Mouse (Mus musculus) embryonic facial prominence, embryonic 12.5 days (tissue): Measurements from ENCODE around the gene Grik5. TPM values are rescaled to one million over a fixed set of nuclear protein-coding genes. Genes with fewer than 3 reads are reported as not detected.

ENCODE experiments used
- ATAC-seq: fragments of 200-750 bp; cut with Nextera tagmentation; 2 replicates; pipeline ENCODE4 v1.8.0; 2017; ENCODE audit not compliant: insufficient number of reproducible peaks, insufficient read depth, low FRiP score, low TSS enrichment
- H3K27ac ChIP-seq: fragments of 300-500 bp; sonication (generic); 2 replicates; pipeline ENCODE4 v1.5.1; 2016; ENCODE audit warnings: mild to moderate bottlenecking
- H3K27me3 ChIP-seq: fragments of 300-500 bp; sonication (generic); 2 replicates; pipeline ENCODE4 v1.6.1; 2016; ENCODE audit warnings: mild to moderate bottlenecking, moderate library complexity
- H3K36me3 ChIP-seq: fragments of 300-500 bp; sonication (generic); 2 replicates; pipeline ENCODE4 v1.6.1; 2016; ENCODE audit warnings: mild to moderate bottlenecking
- H3K4me1 ChIP-seq: fragments of 300-500 bp; sonication (generic); 2 replicates; pipeline ENCODE4 v1.6.1; 2016
- H3K4me2 ChIP-seq: fragments of 300-500 bp; sonication (generic); replicated peaks from 2 replicates; pipeline ENCODE4 v1.6.1; 2016; ENCODE audit warnings: mild to moderate bottlenecking, moderate library complexity
- H3K4me3 ChIP-seq: fragments of 300-500 bp; sonication (generic); 2 replicates; pipeline ENCODE4 v1.5.1; 2016; ENCODE audit warnings: mild to moderate bottlenecking
- H3K9ac ChIP-seq: fragments of 300-500 bp; sonication (generic); 2 replicates; pipeline ENCODE4 v1.6.1; 2016; ENCODE audit warnings: mild to moderate bottlenecking, moderate library complexity
- H3K9me3 ChIP-seq: fragments of 300-500 bp; sonication (generic); 2 replicates; pipeline ENCODE4 v1.6.1; 2016; ENCODE audit warnings: mild to moderate bottlenecking, moderate library complexity
- WGBS: fragments of 180-500 bp; shearing (Covaris S2); methylation state at CpG from one replicate; pipeline ENCODE4 v1.1.7; 2016; 5-methylcytosine and 5-hydroxymethylcytosine counted together
- polyA plus RNA-seq: library from polyadenylated mRNA; unstranded; fragments of >200 nt; fragmentation: Nextera tagmentation; extraction: Ambion mirVana; gene quantifications from 2 replicates; pipeline ENCODE4 v1.2.1, GENCODE M21; 2016

Grik5 gene
- polyA plus RNA-seq, 1 experiment from 2014 or later: 12.4 TPM

DNA sequence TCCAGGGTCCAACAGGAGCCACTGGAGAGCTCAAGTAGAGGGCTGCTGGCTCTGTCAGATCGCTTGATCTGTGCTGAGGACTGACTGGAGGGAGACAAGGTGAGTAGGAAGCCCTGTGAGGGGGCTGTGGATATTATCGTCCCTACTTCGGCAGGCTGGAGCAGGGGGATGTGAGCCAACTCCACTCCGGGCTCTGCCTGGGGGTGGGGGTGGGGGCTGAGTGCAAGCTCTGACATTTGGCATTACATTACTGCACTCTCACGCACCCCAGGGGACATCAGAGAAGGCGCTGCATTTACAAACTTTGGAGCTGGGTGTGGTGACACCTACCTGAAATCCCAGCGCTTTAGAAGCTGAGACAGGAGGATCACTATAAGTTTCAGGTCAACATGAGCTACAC lies 60.6 kb downstream of the Grik5 start:
- no peaks in the 10 kb centered on the region for H3K9me3 ChIP-seq
- H3K4me1 ChIP-seq: peaks cover 26% of the 10 kb centered on the region; the same call in 1 of the 2 replicates
- peaks cover 34% of the 10 kb centered on the region for H3K36me3 ChIP-seq
- peaks cover 64% of the 10 kb centered on the region for H3K27me3 ChIP-seq
- no peak overlapping the region for H3K4me3 ChIP-seq
- no peak for ATAC-seq
- no peak overlapping the region for H3K9ac ChIP-seq
- H3K27ac ChIP-seq: no peak overlapping the region
- 68% methylated on average over 7 of the region's 7 CpGs for WGBS
- no peak overlapping the region for H3K4me2 ChIP-seq

DNA sequence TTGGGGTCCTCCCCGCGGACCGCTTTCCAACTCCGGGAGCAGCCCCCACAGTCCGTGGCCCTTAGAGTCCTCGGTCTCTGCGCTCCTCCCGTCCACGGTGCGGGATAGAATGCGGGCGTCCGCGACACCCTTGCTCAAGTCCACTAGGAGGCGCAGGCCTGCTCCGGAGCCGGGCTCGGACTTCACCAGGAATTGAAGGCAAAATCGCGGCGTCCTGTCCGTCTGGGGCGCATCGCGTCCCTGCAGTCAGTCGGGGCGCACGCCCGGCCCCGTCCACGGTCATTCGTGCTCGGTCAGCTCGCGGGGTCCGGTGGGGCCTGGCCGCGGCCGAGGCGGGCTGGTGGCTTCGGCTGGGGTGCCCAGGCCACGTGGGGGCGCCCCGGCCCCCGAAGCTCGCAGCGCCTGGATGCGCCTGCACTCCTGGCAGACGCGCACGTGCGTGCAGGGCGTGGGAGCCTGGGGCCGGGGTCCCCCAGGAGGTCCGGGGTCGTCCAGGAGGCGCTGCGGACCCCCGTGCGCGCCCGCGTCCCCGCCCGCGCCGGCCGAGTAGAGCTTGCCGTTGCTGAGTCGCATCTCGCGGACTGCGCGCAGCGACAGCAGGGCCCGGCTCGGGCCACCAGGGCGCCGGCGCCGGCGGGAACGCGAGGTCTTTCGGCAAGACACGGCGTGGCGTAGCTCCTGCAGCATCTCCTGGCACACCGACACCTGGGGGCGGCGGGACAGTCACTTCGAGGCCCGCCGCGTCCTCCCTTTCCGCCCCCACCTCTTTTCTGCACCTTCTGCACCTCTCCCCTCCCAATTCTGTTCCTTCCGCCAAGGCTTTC lies 61.8 kb downstream of the Grik5 start:
- peak overlapping the region; percentile 75 for H3K4me2 ChIP-seq
- WGBS: 2% methylated on average over 97 of the region's 97 CpGs
- H3K4me3 ChIP-seq: peak overlapping the region; percentile 37
- H3K27ac ChIP-seq: no peak overlapping the region
- H3K27me3 ChIP-seq: peaks cover 77% of the 10 kb centered on the region
- no peak for ATAC-seq
- H3K36me3 ChIP-seq: peaks cover 21% of the 10 kb centered on the region
- H3K9me3 ChIP-seq: no peaks in the 10 kb centered on the region
- peaks cover 34% of the 10 kb centered on the region for H3K4me1 ChIP-seq
- peak overlapping the region; percentile 40 for H3K9ac ChIP-seq

DNA sequence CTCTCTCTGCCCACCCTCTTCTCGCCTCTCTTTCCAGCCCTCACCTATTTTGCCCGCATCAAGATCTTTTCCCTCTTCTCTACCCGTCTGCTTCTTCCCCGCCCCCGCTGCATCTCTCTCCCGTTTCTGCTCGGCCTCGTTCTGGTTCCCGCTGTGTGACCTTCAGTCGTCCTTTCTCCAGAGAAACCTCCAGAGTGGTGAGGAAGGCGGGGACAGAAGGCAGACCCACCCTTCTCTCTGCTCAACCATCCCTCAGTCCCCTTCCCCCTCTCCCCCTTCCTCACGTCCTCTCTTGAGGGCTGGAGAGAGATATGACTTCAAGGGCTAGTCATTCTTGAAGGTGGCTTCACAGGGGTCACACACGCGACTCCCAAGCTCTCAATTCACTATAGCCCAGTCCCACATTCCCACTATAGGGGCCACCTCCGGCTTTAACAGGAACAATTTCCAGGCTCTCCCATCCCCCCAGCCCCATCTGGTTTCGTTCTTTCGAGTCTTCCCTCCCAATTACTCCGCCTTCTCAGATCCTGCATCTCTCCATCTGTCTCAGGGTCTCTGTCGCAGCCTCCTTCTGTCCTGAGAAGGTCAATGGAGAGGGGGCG lies 62.9 kb downstream of the Grik5 start:
- 7% methylated on average over 20 of the region's 20 CpGs for WGBS
- ATAC-seq: no peak
- peak overlapping the region; percentile 12; the same call in 1 of the 2 replicates for H3K4me2 ChIP-seq
- no peak overlapping the region for H3K4me3 ChIP-seq
- H3K9ac ChIP-seq: no peak overlapping the region
- peaks cover 13% of the 10 kb centered on the region for H3K36me3 ChIP-seq
- H3K9me3 ChIP-seq: no peaks in the 10 kb centered on the region
- peaks cover 39% of the 10 kb centered on the region for H3K4me1 ChIP-seq
- peaks cover 87% of the 10 kb centered on the region for H3K27me3 ChIP-seq
- no peak overlapping the region for H3K27ac ChIP-seq

DNA sequence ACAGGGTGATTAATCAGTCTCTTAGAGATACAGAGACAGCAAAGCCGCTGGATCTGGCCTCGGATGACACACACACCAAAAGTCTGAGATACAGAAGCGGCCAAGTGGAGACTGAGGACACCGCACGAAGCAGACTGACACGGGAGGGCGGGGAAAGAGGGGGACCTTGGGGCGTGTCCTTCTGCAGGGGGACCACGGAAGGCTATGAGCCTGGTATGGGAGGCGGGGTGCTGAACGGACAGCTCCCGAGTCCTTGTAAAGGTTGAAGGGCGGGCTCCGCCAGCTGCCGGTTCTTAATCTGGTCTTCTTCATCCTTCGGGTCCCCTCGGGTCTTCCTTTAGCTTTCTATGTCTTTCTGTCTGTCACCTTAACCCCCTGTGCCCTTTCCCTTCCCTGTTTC lies 63.5 kb downstream of the Grik5 start:
- no peak overlapping the region for H3K27ac ChIP-seq
- 3% methylated on average over 17 of the region's 17 CpGs for WGBS
- H3K4me3 ChIP-seq: no peak overlapping the region
- no peaks in the 10 kb centered on the region for H3K9me3 ChIP-seq
- H3K4me2 ChIP-seq: peak overlapping the region; percentile 12; the same call in 1 of the 2 replicates
- H3K9ac ChIP-seq: no peak overlapping the region
- peaks cover 92% of the 10 kb centered on the region for H3K27me3 ChIP-seq
- peaks cover 43% of the 10 kb centered on the region for H3K4me1 ChIP-seq
- ATAC-seq: no peak
- peaks cover 7% of the 10 kb centered on the region for H3K36me3 ChIP-seq

DNA sequence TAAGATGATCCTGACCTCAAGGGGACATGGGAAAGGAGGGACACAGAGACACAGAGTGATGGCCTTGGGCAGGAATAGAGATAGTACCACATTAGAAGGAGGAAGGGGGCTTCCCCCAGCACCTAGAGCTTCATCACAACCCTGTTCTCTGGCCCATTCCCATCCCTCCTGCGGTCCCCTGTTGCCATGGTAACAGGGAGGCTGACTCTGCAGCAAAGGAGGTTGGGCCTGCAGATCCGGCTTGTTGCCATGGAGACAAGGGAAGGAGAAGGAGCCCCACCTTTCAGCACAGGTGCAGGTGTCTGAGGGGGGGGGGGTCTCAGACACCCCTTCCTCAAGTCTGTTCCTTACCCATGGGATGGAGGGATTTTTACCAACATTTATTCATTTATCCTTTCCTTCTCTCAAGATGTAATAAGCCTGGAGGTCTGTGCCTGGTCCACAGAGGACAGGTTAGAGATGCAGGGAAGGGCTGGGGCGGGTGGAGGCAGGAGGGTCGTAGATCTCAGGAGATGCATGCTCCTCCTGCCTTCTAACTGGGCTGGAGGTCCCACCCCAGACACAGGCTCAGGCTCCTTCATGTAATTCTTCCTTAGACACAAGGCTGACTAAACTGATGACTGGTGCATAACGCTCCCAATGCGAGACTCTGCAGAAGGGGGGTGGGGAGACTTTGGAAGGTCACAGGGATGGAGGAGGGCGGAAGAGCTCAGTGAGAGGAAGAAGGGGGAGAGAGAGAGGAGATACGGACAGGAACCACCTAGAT lies 64.4 kb downstream of the Grik5 start:
- no peak overlapping the region for H3K4me3 ChIP-seq
- H3K27ac ChIP-seq: no peak overlapping the region
- H3K4me1 ChIP-seq: peaks cover 47% of the 10 kb centered on the region
- no peak overlapping the region for H3K9ac ChIP-seq
- H3K9me3 ChIP-seq: no peaks in the 10 kb centered on the region
- WGBS: 20% methylated on average over 8 of the region's 8 CpGs
- H3K4me2 ChIP-seq: no peak overlapping the region
- 0 out of 2 replicates have a peak, but pooled peaks cover 3% of the 10 kb centered on the region for H3K36me3 ChIP-seq
- ATAC-seq: no peak
- H3K27me3 ChIP-seq: peaks cover 91% of the 10 kb centered on the region

DNA sequence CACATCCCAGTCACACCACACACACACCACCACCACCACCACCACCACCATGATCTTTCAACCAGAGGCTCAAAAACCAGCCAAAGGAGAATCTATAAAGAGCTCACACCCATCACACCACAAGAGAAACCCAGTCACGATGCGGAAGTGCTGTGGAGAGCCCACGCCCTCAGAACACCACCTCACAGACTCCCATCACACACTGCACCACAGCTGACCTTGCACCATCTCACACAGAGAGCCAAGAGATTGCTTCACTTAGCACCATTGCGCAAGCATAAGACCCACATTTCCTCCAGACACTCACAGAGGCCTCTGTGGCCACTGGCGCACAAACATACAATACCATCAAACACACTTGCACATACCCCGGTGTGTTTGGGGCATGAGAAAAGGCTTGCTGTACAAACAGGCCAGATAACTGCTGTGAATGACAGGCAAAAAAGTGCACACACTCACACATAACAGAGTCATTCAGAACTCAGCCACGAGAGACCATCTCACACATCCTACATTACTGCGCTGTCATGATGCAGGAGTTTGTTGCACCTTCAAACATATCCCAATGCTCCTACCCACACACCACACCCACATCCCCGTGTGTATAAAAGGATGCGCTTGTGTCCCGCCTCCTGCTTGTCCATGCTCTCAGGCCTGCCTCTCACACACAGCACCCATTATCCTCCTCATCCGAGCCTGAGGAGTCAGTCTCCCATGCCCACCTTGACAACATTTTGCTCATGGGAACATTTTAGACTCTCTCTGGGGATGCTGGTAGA lies 65.4 kb downstream of the Grik5 start:
- Histone ChIP-seq H3K4me2 (no peak overlapping the region), H3K27me3 (peaks cover 81% of the 10 kb centered on the region), H3K4me3 (no peak overlapping the region), H3K36me3 (no peaks in the 10 kb centered on the region), H3K27ac (no peak overlapping the region), H3K9ac (no peak overlapping the region), H3K9me3 (no peaks in the 10 kb centered on the region), H3K4me1 (peaks cover 47% of the 10 kb centered on the region)
- no peak for ATAC-seq
- 81% methylated on average over 12 of the region's 12 CpGs for WGBS

DNA sequence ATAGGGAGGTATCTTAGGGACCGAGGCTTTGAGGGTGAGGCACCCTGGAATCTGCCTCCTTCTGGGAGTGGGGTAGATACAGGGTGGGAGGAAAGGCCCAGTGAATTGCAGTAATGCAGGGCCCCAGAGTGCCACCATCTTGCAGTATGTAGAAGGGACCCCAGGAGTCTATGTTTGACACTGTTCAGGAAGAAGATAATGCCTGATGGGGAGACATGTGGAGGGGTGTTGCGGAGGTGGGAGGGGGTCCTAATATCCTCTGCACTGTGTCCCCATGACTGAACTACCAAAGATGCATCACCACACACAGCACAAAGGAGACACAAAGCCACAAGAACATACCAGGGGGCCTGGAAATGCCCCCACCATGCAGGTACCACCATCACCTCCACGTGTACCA lies 66.0 kb downstream of the Grik5 start:
- peak overlapping the region; percentile 82 for H3K4me2 ChIP-seq
- H3K36me3 ChIP-seq: no peaks in the 10 kb centered on the region
- 69% methylated on average over 3 of the region's 3 CpGs for WGBS
- no peak overlapping the region for H3K27ac ChIP-seq
- H3K4me1 ChIP-seq: peaks cover 47% of the 10 kb centered on the region
- H3K9ac ChIP-seq: no peak overlapping the region
- peak overlapping the region; percentile 44 for H3K4me3 ChIP-seq
- no peaks in the 10 kb centered on the region for H3K9me3 ChIP-seq
- peaks cover 75% of the 10 kb centered on the region for H3K27me3 ChIP-seq
- no peak; the same call in 1 of the 2 replicates for ATAC-seq

DNA sequence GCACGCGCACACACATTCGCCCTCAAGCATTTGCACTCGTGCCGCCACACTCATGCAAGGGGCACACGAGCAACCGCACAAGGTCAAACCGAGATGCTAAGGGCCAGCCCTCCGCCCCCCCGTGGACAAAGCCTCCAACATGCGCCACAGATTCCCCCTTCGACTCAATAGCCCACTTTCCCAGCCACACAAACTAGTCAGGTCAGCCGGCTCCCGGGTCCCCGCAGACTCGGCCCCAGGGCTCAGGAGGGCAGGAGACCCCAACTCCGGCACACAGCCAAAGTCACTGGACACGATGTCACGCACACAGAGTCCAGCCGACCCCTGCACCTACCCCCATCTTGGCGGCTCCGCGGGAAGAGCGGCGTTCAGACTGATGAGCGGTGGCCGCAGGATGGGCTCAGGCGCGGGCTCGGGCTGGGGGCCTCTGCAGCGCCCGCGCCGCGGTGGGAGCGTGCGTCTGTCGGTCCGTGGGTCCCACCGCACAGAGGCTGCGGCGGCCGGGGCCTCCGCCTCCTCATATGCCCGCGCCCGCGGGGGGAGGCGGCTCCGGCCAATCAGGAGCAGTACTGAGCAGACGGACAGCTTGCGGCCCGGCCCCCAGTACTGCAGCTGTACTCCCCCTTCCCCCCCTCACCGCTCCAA lies 66.6 kb downstream of the Grik5 start, which contains the start of gene Atp1a3:
Gene Atp1a3 (minus strand): TSS at position 538 of the 645 bp plus-strand sequence.
- Histone ChIP-seq H3K9me3 (no peaks in the 10 kb centered on the region), H3K27ac (no peak within 1 kb of the TSS), H3K4me1 (peaks cover 43% of the 10 kb centered on the region), H3K4me3 (peak within 1 kb of the TSS; percentile 44), H3K36me3 (no peaks in the 10 kb centered on the region), H3K4me2 (peak within 1 kb of the TSS; percentile 82), H3K9ac (peak within 1 kb of the TSS; percentile 50), H3K27me3 (peaks cover 69% of the 10 kb centered on the region)
- WGBS: 1% methylated on average over 54 of the region's 54 CpGs
- peak; percentile 67; the same call in 1 of the 2 replicates for ATAC-seq

DNA sequence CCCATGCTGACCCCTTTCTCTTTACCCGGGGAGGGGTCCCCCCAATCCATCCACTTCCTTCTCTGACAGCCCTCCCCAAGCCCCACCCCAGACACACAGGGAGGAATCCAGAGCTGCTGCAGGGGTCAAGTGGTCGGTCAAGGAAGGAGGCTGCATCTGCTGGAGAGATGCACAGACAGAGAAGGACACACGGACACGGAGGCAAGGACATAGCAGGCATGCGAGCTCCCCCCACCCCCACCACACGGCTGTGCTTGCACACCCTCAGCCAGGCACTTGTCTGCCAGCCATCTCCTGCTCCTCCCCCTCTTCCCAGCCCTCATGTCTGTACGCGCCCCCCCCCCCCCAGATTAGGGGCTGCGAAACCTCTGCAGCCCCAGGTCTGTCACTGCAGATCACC lies 67.3 kb downstream of the Grik5 start:
- ATAC-seq: no peak
- Histone ChIP-seq H3K27me3 (peaks cover 61% of the 10 kb centered on the region), H3K27ac (no peak overlapping the region), H3K4me3 (peak overlapping the region; percentile 44; the same call in 1 of the 2 replicates), H3K9ac (no peak overlapping the region), H3K4me1 (peaks cover 35% of the 10 kb centered on the region), H3K4me2 (peak overlapping the region; percentile 82), H3K9me3 (no peaks in the 10 kb centered on the region), H3K36me3 (no peaks in the 10 kb centered on the region)
- 40% methylated on average over 9 of the region's 9 CpGs for WGBS

DNA sequence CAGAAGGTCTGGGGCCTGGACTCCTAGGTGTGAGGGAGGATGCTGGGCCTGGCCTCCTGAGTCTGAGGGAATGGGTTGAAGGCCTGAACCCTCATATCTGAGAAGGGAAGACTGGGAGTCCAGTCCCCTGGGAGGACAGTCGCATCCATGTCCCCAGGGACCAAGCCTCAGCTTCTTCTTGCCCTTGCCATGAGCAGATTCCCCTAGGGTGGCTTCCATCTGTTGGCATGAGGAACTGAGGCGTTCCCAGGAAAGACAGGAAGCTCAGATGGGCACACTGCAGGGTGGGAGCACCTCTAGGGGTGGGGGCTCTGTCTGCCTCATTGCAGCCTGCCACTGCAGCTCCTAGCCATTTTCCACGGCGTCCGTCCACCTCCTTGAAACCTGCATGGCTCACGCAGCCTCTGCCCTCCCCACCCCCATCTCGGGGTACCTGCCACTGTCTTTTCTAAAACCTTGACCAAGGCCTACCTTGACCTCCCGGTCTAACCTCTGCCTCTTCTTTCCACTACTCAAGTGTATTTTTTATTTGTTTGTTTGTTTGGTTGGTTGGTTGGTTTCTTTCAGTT lies 68.2 kb downstream of the Grik5 start:
- no peaks in the 10 kb centered on the region for H3K36me3 ChIP-seq
- no peak overlapping the region for H3K4me3 ChIP-seq
- no peaks in the 10 kb centered on the region for H3K9me3 ChIP-seq
- H3K9ac ChIP-seq: no peak overlapping the region
- H3K27me3 ChIP-seq: peaks cover 52% of the 10 kb centered on the region
- no peak overlapping the region for H3K4me2 ChIP-seq
- H3K27ac ChIP-seq: no peak overlapping the region
- no peak for ATAC-seq
- 84% methylated on average over 8 of the region's 8 CpGs for WGBS
- peaks cover 26% of the 10 kb centered on the region for H3K4me1 ChIP-seq
